Mouse (Mus musculus): ENCODE measurements around the gene Raly. TPM values are rescaled to one million over a fixed set of nuclear protein-coding genes. Genes with fewer than 3 reads are reported as not detected.

The Raly gene
- polyA plus RNA-seq, 2 experiments, result 65.0 to 385 TPM

- no peak overlapping the region for H3K27ac ChIP-seq (replicated peaks; ENCODE audit: low read depth, low read length)
- TF ChIP-seq POLR2A (IDR thresholded peaks at IDR 0.05; ENCODE audit: borderline replicate concordance, extremely low read depth, insufficient read depth, insufficient read length), result no peak
- H3K27me3 ChIP-seq (ENCODE audit: control insufficient read depth, insufficient read depth, low read length), result no peaks in the 10 kb centered on the region
- H3K36me3 ChIP-seq (ENCODE audit: control insufficient read depth, insufficient read depth, low read length), result peaks cover 5% of the 10 kb centered on the region; the same call in 1 of the 2 replicates
- WGBS, result 94% methylated on average over 6 of the region's 6 CpGs
- H3K4me2 ChIP-seq (replicated peaks; ENCODE audit: low read depth, low read length, severe bottlenecking), result no peak overlapping the region
- H3K4me3 ChIP-seq (replicated peaks; ENCODE audit: low read length), result no peak overlapping the region
- no peak overlapping the region for H3K9ac ChIP-seq (ENCODE audit: low read depth, low read length, severe bottlenecking)
- 0 out of 2 replicates have a peak, but pooled peaks cover 7% of the 10 kb centered on the region for H3K9me3 ChIP-seq (ENCODE audit: control insufficient read depth, low read length)
- no peak for DNase-seq (ENCODE audit: low spot score)
- no peak for ATAC-seq (ENCODE audit: low FRiP score, low read depth)
- no peaks in the 10 kb centered on the region for H3K4me1 ChIP-seq (ENCODE audit: control insufficient read depth, insufficient read depth, low read length)
These were observed 43.4 kb downstream of the Raly start for GRCm38 (mm10) chr2:154834149-154834865.

- no peak for ATAC-seq (ENCODE audit: low FRiP score, low read depth)
- no peak overlapping the region for H3K27ac ChIP-seq (replicated peaks; ENCODE audit: low read depth, low read length)
- no peak for DNase-seq (ENCODE audit: low spot score)
These were observed 45.6 kb downstream of the Raly start for GRCm38 (mm10) chr2:154836537-154836936.

GRCm38 (mm10) chr2:154848086-154848485, 57.2 kb downstream of the Raly start:
- H3K4me3 ChIP-seq (replicated peaks; ENCODE audit: low read length), result no peak overlapping the region
- H3K9ac ChIP-seq (ENCODE audit: low read depth, low read length, severe bottlenecking), result no peak overlapping the region
- no peak for TF ChIP-seq POLR2A (IDR thresholded peaks at IDR 0.05; ENCODE audit: borderline replicate concordance, extremely low read depth, insufficient read depth, insufficient read length)
- H3K36me3 ChIP-seq (ENCODE audit: control insufficient read depth, insufficient read depth, low read length), result peaks cover 9% of the 10 kb centered on the region
- DNase-seq (ENCODE audit: low spot score) (no peak), ATAC-seq (ENCODE audit: low FRiP score, low read depth) (no peak)
- H3K4me1 ChIP-seq (ENCODE audit: control insufficient read depth, insufficient read depth, low read length), result no peaks in the 10 kb centered on the region
- H3K27me3 ChIP-seq (ENCODE audit: control insufficient read depth, insufficient read depth, low read length), result no peaks in the 10 kb centered on the region
- no peak overlapping the region for H3K4me2 ChIP-seq (replicated peaks; ENCODE audit: low read depth, low read length, severe bottlenecking)
- H3K27ac ChIP-seq (replicated peaks; ENCODE audit: low read depth, low read length), result no peak overlapping the region
- H3K9me3 ChIP-seq (ENCODE audit: control insufficient read depth, low read length), result no peaks in the 10 kb centered on the region

More at GRCm38 (mm10) chr2:154836537-154836936, 45.6 kb downstream of the Raly start:
- TF ChIP-seq POLR2A (IDR thresholded peaks at IDR 0.05; ENCODE audit: borderline replicate concordance, extremely low read depth, insufficient read depth, insufficient read length), result no peak
- Histone ChIP-seq H3K27me3 (ENCODE audit: control insufficient read depth, insufficient read depth, low read length) (no peaks in the 10 kb centered on the region), H3K9me3 (ENCODE audit: control insufficient read depth, low read length) (peaks cover 20% of the 10 kb centered on the region), H3K36me3 (ENCODE audit: control insufficient read depth, insufficient read depth, low read length) (peaks cover 5% of the 10 kb centered on the region; the same call in 1 of the 2 replicates), H3K4me1 (ENCODE audit: control insufficient read depth, insufficient read depth, low read length) (no peaks in the 10 kb centered on the region), H3K9ac (ENCODE audit: low read depth, low read length, severe bottlenecking) (no peak overlapping the region), H3K4me3 (replicated peaks; ENCODE audit: low read length) (no peak overlapping the region), H3K4me2 (replicated peaks; ENCODE audit: low read depth, low read length, severe bottlenecking) (no peak overlapping the region)
- WGBS, result 96% methylated on average over 2 of the region's 2 CpGs

GRCm38 (mm10) chr2:154855383-154855782, 64.5 kb downstream of the Raly start:
- Histone ChIP-seq H3K4me2 (replicated peaks; ENCODE audit: low read depth, low read length, severe bottlenecking) (no peak overlapping the region), H3K4me1 (ENCODE audit: control insufficient read depth, insufficient read depth, low read length) (no peaks in the 10 kb centered on the region), H3K9ac (ENCODE audit: low read depth, low read length, severe bottlenecking) (no peak overlapping the region), H3K9me3 (ENCODE audit: control insufficient read depth, low read length) (no peaks in the 10 kb centered on the region), H3K27ac (replicated peaks; ENCODE audit: low read depth, low read length) (no peak overlapping the region), H3K36me3 (ENCODE audit: control insufficient read depth, insufficient read depth, low read length) (peaks cover 33% of the 10 kb centered on the region), H3K27me3 (ENCODE audit: control insufficient read depth, insufficient read depth, low read length) (no peaks in the 10 kb centered on the region), H3K4me3 (replicated peaks; ENCODE audit: low read length) (no peak overlapping the region)
- TF ChIP-seq POLR2A (IDR thresholded peaks at IDR 0.05; ENCODE audit: borderline replicate concordance, extremely low read depth, insufficient read depth, insufficient read length), result no peak
- ATAC-seq (ENCODE audit: low FRiP score, low read depth), result no peak
- WGBS, result 92% methylated on average over 1 of the region's 1 CpGs
- peak; percentile 45 for DNase-seq (ENCODE audit: low spot score)

GRCm38 (mm10) chr2:154863672-154864071, 72.8 kb downstream of the Raly start:
- Histone ChIP-seq H3K27me3 (ENCODE audit: control insufficient read depth, insufficient read depth, low read length) (no peaks in the 10 kb centered on the region), H3K9me3 (ENCODE audit: control insufficient read depth, low read length) (no peaks in the 10 kb centered on the region), H3K4me1 (ENCODE audit: control insufficient read depth, insufficient read depth, low read length) (no peaks in the 10 kb centered on the region), H3K36me3 (ENCODE audit: control insufficient read depth, insufficient read depth, low read length) (peaks cover 90% of the 10 kb centered on the region), H3K9ac (ENCODE audit: low read depth, low read length, severe bottlenecking) (no peak overlapping the region), H3K4me2 (replicated peaks; ENCODE audit: low read depth, low read length, severe bottlenecking) (no peak overlapping the region), H3K4me3 (replicated peaks; ENCODE audit: low read length) (no peak overlapping the region), H3K27ac (replicated peaks; ENCODE audit: low read depth, low read length) (no peak overlapping the region)
- DNase-seq (ENCODE audit: low spot score) (no peak), ATAC-seq (ENCODE audit: low FRiP score, low read depth) (no peak)
- TF ChIP-seq POLR2A (IDR thresholded peaks at IDR 0.05; ENCODE audit: borderline replicate concordance, extremely low read depth, insufficient read depth, insufficient read length), result no peak
- 93% methylated on average over 13 of the region's 13 CpGs for WGBS
